Mouse (Mus musculus) lung, postnatal 10 days (tissue): Measurements from ENCODE around the gene Cd247.

Experiments used
- DNase-seq: peaks from one replicate; pipeline ENCODE4 v3.0.0; 2021

Cd247 gene

DNA sequence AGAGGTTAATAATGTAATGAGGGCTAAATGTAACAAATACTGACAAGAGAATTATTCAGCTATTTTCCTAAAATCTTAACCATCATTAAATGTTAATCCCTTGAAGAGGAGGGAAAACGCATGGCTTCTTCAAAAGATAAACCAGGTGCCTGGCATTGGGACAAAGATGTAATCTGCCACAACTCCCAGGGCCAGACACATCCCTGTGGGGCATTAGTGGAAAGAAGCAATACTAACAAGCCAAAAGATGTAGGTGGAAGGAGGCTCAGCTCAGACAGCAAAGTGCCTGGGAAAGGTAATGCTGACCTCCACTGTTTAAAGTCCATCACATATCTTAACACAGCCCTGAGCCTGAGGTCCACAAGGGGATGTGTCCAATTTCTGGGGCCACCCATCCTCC lies 134.0 kb downstream of the Cd247 start:
- no peak for DNase-seq

GRCm38 (mm10) chr1:165925207-165925606 lies 136.7 kb downstream of the Cd247 start:
- DNase-seq: no peak
